Mouse (Mus musculus) R1 (cell line): ENCODE results near the gene Jmjd6.
A peak's percentile ranks its signal among the peaks of the same experiment; 100 is the strongest.
"Not testable (repeated sequence)": the region's sequence is repeated elsewhere in the genome, so short reads cannot be mapped to it uniquely, and the experiment has no call there.

Experiments used
- DNase-seq: peaks from one replicate; pipeline ENCODE4 v3.0.0-alpha.2; 2018; ENCODE audit warnings: low read depth, low spot score

The Jmjd6 gene

GRCm38 (mm10) chr11:116851576-116852290, 8.5 kb upstream of the Jmjd6 start:
- peak; percentile 76 for DNase-seq

GRCm38 (mm10) chr11:116850833-116851477, 7.7 kb upstream of the Jmjd6 start:
- no peak for DNase-seq

GRCm38 (mm10) chr11:116850085-116850484, 6.8 kb upstream of the Jmjd6 start:
- no peak for DNase-seq

DNA sequence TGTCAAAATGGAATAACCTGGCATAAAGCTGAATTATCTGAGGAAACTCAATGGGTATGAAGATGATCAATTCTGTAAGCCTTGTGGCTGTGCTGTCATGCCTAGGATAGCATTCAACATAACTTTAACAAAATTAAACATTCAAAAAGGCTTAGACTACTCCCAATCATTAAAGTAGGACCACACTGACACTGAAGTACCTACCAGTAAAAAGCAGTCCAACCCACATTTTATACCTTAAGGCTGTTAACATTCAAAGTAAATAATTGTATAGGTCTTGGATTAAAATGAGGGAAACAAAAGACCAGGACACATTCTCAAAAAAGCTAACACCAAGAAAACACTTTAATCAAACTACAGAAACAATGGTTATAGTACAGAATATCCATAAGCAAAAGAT, 6.3 kb upstream of the Jmjd6 start:
- no peak for DNase-seq

- not testable (repeated sequence) for DNase-seq
Observed at GRCm38 (mm10) chr11:116848877-116849178, 5.6 kb upstream of the Jmjd6 start.

- no peak for DNase-seq
Observed at GRCm38 (mm10) chr11:116848086-116848876, 5.0 kb upstream of the Jmjd6 start.

DNA sequence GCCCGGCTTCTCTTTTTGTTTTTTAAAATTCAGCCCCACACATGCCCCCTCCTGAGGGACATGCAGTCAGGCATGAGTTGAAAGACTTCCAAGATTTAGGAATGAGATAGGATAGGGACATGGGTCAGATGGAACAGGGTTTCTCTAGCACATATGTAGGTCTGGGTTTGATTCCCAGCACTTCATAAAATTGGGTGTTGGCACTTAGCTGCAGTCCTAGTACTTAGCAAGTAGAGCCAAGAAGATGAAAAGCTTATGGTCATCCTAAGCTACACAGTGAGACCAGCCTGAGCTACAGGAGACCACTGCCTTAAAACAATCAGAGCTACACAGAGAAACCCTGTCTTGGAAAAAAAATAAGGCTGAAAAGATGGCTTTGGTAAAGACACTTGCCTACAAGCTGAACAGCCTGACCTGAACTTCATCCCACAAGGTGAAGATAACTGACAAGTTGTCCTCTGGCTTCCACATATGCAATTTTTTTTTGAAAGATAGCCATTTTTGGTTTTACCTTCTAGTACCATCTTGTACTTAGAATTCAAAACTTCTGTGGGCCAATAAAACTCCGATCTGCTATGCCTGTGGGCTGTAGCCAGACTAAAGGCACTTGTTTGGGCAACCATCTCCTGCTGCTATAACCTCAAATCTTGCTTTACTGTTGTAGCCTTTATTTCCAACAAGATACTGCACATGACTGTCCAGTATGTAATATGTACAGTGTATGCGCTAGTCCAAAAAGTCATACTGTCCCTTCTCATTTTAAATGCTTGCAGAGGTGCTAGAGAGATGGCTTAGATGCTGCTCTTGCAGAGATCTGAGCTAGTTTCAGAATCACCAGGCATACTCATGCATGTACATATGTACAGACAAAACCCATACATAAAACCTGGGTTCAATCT, 4.2 kb upstream of the Jmjd6 start:
- no peak for DNase-seq

DNA sequence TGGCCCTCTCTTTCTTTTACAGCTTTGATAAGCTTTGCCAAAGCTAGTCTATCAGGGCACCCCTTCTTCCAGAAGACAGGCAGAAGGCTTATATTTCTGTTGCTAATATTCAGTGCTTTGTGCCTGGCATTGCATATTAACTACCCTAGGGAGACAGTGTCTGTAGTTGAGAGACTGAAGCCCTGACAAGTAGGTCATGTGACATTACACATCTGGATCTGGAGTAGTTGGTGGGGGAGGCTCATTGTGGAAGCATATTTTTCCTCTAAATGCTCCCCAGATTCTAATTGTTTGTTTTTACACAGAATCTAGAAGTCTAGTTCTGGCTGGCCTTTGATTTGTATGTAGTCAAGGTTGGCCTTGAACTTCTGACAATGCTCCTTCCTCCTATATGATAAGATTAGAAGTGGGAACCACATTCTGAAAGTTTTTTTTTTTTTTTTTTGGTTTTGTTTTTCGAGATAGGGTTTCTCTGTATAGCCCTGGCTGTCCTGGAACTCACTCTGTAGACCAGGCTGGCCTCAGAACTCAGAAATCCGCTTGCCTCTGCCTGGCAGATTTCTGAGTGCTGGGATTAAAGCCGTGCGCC, 3.4 kb upstream of the Jmjd6 start:
- no peak for DNase-seq

GRCm38 (mm10) chr11:116842531-116843260, 553 bp downstream of the Jmjd6 start:
- peak; percentile 55 for DNase-seq

DNA sequence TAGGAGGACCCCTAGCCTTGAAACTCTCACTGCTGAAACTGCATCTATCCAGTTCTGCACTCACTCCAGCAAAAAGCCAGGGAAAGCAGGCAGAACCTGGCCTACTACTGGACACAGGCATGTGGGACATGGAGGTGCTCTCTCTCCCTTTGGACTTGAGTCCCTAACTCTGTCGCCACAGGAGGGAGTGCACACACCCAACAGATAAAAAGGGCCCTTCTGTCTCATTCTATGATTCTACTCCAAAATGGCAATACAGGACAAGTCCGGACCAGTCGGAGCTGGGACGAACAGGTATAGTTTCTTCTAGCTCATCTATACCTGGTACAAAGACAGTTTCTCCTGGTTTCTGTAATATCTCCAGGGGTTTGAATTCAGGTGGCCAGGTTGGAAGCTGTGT, 2.5 kb downstream of the Jmjd6 start:
- DNase-seq, result no peak

DNA sequence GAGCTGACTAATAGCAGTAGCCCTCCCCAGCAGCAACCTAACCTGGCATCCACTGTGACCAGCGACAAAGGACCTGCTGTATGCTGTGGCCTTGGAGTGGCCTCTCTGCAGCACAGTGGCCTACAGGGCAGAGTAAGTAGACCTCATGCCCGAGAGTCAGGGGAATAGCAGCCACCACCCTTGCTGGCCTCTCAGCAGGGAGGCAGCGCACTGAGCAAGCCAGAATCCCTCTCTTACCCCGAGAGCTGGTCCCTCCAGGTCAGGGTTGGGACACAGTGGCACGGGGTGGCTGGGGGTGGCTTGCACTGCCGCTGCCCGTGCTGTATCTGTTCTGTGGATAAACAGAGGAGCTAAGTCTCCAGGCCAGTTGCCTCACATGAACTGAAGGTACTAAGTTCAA, 3.6 kb downstream of the Jmjd6 start:
- DNase-seq, result no peak

DNA sequence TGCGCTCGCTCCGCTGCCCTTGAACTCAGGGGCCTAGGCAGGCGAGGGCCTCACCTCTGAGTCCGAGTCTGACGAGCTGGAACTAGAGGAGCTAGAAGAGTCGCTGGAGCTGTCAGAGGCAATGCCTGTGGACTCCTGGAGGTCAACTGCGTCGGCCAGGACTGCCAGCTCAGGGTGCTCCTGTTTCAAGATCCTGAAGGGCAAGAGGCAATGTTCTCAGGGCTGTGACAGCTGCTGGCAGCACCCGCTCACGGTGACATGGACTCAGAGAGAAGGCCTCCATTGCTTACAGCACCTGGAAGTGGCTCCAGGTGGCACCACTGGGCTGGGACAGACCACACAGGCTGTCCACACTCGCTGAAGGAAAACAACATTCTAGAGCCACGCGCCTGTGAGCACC, 4.3 kb downstream of the Jmjd6 start:
- no peak for DNase-seq

DNA sequence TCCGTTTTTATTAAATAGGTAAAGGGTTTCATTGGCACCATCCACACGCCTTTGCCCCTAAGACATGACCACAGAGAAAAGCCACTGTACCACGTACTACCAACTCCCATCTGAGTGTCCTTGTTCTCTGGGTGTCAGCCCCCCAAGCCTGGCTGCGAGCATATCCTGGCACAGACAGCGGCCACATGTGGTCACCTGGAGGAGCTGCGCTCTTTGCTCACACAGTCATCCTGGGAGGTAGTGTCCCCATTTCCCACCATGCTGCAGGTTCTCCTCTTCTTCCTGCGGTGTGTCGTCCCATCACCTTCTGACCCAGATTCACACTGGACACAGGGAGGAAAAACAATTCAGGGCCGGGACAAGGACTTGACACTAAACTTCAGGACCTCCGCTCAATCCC, 5.8 kb downstream of the Jmjd6 start:
- DNase-seq, result no peak

DNA sequence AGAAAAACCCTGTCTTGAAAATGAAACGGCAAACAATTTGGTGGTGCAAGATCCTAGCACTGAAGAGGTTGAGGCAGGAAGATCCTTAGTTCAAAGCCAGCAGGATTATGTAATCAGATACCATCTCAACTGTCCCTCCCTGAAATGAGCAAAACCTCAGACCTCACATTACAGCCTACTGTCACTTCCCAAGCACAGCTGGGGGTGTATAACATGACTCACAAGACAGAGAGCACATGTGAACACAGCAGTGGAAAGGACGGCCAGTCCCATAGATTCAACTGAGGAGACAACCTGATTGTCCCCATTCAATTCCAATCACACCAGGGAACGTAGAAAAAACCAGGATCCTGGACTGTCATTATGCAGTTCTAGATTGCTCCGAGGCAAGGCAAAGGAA, 7.0 kb downstream of the Jmjd6 start:
- DNase-seq, result no peak

GRCm38 (mm10) chr11:116834954-116835353, 8.3 kb downstream of the Jmjd6 start:
- no peak for DNase-seq

GRCm38 (mm10) chr11:116832172-116832685, 11.0 kb downstream of the Jmjd6 start:
- DNase-seq, result no peak

- peak; percentile 68 for DNase-seq
Observed at GRCm38 (mm10) chr11:116827534-116828165, 15.6 kb downstream of the Jmjd6 start, which contains the start of gene Mxra7. Mxra7 (minus strand) TSS chr11:116828046.

DNA sequence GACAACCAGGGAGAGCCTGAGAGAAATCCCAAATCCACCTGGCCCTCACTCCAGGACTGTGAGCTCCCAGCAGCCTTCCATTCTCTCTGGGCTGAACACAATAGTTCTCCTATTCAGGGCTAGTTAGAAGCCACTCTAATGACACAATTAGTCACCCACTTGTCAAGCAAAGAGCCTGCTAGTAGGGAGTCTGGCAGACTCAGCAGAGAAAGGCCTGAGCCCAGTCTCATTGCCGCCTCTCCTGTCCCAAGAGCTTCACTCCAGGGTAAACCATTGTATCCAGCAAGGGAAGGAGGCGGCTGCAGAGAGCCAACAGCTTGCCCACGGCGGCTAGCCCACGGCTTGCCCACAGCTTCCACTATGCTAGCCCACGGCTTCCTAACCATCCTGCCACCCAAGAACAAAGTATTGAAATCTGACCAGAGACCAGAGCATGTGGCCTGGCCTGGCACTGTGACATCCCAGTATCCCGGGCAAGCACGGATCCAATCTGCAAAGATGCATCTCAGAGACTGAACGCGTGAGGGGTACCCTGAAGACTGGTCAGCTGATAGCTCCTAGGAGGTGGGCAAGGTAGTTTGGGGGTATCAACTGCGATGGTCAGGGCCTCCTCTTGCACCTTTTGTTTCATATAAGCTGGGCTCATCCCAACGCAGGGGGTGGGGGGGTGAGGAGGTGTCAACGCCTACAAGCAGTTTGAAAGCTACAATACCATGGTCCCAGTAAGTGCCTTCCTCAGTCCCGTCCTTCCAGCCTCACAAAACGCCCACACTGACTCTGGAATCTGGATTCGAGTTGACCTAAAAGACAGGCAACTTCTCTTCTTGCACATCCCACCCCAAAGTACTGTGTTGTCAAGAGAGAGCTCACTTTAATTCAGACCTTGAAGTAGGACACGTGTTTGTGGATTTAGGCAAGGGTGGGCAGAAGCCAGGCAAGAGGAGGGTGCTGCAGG, 16.4 kb downstream of the Jmjd6 start:
- DNase-seq, result no peak

DNA sequence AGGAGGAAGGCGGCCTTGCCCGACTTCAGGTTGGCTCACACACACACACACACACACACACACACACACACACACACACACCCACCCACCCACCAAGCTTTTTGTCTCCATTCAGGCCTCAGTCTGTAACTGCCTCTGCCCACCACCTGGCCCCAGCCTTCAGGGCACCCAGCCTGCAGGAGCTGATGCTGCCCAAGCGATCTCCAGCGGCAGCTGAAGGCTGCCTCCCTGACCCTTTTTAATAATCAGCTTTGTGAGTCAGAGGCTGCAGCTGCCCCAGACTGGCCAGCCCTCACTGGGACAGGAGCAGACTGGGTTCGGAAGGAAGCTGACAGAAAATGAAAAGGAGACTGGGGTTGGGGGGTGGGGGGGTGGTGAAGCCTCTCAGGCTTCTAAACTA, 18.0 kb downstream of the Jmjd6 start:
- no peak for DNase-seq
